Mouse (Mus musculus): ENCODE data around the gene Ebf1.

Ebf1 gene

GRCm38 (mm10) chr11:44705811-44706210 is 88.7 kb downstream of the Ebf1 start:
- DNase-seq = no peak

- DNase-seq = no peak
Measured at GRCm38 (mm10) chr11:44706386-44706785, 89.3 kb downstream of the Ebf1 start.

- DNase-seq = no peak
Measured at GRCm38 (mm10) chr11:44707381-44708289, 90.5 kb downstream of the Ebf1 start.

DNA sequence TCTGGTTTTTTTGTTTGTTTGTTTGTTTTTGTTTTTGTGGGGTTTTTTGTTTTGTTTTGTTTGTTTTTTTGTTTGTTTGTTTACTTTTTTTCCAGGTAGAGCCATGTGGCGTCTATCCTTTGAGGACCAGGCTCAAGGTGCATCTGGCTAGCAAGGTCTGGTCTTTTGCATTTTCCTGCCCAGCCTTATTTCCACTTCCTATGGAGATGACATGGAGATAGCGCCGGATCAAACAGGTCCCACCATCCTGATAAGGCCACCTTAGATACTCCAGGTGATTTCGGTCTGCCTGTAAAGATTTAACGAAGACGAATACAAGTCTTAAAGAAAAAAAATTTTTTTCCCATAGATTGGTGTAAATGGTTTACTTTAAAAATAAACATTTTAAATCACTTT is 91.2 kb downstream of the Ebf1 start:
- no peak for DNase-seq

GRCm38 (mm10) chr11:44709073-44709618 is 92.0 kb downstream of the Ebf1 start:
- no peak for DNase-seq

- DNase-seq = no peak
Measured at GRCm38 (mm10) chr11:44709869-44710460, 92.8 kb downstream of the Ebf1 start.

- no peak for DNase-seq
Measured at GRCm38 (mm10) chr11:44710861-44711260, 93.7 kb downstream of the Ebf1 start.

- DNase-seq = no peak
Measured at GRCm38 (mm10) chr11:44714188-44714587, 97.1 kb downstream of the Ebf1 start.

DNA sequence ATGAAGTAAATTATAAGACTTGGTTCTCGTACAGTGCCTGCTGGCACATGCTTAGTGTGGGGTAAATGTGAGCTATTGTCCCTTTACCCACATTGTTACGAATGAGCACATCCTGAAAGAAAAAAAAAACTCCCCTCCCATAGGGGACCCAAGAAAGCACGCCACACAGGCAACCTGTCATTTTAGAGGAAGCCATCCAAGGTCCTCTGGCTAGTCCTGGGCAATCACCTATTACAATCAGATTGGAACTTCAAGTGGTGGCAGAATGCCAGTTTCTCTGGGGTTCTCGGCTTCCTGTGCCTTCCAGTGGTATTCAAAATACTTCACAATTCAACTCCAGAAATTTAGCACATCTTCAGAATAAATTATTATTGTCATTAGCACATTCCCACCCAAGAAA is 98.7 kb downstream of the Ebf1 start:
- DNase-seq = peak; percentile 42

DNA sequence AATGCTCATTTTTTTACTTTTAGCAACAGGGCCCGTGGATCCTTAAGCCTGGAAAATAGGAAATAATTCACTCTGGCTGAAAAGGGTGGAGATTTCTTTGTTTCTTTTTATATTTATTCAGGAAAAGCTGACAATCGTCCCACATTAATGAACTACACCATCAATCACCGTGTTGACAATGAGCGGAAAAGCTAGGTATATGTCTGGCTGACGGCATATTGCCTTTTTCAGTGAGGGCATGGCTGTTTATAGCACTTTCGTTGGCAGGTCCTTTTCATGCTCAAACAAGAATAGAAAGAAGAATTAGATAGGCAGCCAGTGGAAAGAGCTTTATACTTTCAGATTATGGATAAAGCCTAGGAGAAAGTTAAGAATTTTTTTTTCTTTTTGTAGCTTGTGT is 99.8 kb downstream of the Ebf1 start:
- DNase-seq = peak; percentile 64

GRCm38 (mm10) chr11:44717636-44718035 is 100.5 kb downstream of the Ebf1 start:
- DNase-seq = no peak

DNA sequence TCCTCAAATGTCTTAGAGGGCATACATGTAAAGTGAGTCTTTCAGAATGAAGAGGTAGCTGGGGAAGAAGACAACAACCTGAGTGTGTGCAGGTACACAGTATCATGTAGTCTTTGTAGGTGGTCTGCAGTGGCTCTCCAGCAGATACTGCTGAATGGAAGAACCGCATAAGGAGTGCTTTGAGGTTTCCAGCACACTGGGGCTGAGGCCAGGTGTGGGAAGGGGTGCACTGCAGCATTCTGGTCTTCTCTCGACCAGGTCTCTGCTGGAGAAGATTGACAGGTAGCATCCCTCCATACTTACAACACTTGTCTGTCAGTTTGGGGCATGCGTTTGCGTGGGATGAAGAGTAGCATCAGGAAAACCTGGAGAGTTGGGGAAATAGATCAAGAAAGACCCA is 104.9 kb downstream of the Ebf1 start:
- DNase-seq = no peak

DNA sequence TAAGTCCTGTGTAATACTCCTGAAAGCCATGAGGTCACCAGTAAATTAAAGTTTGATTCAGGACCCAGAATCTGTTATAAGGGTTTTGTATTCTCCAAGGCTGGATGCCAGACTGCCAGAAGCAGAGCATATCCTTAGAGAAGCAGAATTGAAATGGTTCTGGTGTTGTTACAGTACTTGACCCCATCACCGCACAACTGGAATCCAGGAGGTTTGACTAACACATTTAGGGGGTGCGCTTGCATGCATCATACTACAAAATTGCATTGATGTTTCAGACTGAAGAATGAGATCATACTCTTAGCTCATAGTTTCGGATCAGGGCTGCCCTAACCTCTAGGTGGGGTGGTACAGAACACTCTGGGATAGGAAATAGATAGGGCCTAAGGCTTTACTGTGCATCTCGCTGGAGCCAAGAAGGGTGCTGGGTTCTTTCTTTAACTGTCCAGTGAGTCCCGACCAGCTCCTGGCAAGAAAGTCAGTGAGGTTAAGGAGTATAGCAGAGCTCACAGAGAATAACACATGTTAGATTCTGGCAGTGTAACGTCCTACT is 106.9 kb downstream of the Ebf1 start:
- DNase-seq = no peak

DNA sequence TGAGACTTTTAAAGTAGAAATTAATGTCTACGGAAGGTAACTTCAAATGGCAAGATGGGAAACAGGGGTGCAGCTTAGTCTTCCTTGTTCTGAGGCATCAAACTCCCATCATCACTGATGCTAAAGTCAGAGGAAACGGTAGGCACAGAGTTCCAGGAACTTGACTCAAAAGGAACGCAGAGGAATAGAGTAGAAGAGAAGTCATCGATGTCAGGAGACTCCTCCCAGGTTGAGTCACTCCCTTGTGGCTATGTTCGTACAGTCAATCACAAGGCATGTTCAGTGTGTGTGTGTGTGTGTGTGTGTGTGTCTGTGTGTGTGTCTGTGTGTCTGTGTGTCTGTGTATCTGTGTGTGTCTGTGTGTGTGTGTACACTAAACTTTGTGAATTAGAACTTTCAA is 108.6 kb downstream of the Ebf1 start:
- DNase-seq = no peak

- no peak for DNase-seq
Measured at GRCm38 (mm10) chr11:44727376-44727775, 110.3 kb downstream of the Ebf1 start.

GRCm38 (mm10) chr11:44727821-44728220 is 110.7 kb downstream of the Ebf1 start:
- no peak for DNase-seq

DNA sequence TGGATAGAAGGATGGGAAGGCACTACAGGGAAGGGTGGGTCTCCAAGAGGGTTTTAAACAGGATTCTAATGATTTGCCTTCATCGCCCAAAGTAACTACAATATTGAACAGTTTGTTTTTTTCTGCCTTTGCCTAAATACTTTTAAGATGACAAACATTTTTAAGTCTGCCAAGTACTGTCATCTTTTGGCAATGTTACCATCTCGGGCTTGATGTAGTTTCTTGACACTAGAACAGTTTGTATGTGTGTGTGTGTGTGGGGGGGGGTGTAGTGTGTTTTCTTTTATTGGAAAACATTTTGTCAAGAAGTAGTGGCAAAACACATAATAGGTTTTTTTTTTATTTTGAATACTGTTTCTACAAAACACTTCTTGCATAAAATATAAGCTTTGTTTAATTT is 111.2 kb downstream of the Ebf1 start:
- DNase-seq = no peak

- DNase-seq = no peak
Measured at GRCm38 (mm10) chr11:44729931-44730330, 112.8 kb downstream of the Ebf1 start.

DNA sequence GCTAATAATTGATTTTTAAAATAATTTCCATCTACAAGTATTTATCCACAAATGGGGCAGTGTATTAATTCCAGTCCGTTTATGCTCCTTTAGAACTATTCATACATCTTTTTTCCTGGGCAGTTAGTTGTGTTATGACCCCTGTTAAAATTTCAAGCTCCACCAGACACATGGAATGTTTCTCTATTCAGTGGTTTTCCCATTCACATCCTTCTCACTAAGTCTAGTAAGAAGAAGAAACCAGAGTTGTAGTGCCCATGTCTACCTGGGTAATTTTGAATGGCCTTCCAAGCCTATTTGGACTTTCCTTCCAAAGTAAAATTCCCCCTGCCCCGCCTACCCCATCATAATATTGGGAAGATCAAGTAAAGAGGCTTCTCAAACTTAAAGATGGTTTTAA is 114.6 kb downstream of the Ebf1 start:
- no peak for DNase-seq

- DNase-seq = no peak
Measured at GRCm38 (mm10) chr11:44733276-44733675, 116.2 kb downstream of the Ebf1 start.

DNA sequence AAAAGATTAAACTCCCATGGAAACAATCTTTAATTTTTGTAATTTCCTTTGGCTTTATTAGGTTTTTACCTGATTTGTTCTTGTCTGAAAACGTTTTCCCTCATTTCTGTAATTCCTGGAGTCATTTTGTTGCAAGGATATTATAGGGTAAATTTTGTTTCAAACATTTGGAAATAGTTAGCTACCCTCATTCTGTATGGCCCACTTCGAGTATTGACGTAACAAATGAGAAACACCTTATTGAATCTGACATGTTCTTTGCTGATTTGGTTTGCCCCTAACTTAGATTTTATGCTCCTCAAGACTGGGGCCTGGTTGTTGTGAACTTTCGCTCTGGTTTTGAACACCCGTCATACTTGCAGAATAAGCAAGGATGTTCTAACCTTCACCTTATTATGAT is 120.9 kb downstream of the Ebf1 start:
- no peak for DNase-seq

DNA sequence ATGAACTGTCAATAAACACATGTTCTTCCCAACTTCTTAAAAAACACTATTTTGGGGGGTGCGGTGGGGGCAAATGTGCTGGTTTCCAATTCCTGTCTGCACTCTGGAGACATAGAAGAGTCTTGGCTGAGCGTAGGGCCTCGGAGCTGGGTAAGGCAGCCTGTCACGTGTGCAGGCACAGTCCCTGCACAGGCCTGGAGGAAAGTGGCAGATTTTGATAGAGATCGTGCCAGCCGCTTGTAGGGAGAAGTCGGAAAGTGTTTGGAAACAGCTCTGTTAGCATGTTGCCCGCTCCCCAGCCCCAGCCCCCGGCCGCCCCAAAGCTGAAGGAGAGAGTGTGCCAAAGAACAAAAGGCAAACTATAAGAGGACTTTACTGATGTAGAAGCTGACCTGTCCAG is 121.7 kb downstream of the Ebf1 start:
- no peak for DNase-seq

GRCm38 (mm10) chr11:44740278-44741041 is 123.3 kb downstream of the Ebf1 start:
- DNase-seq = peak; percentile 11
